Mouse (Mus musculus): ENCODE data around the gene Mansc1. TPM values are rescaled to one million over a fixed set of nuclear protein-coding genes. Genes with fewer than 3 reads are reported as not detected.

The Mansc1 gene
- 5.3 TPM for polyA plus RNA-seq (2017; shearing (Covaris generic))

GRCm38 (mm10) chr6:134631947-134632687 is at the start of gene Mansc1:
Mansc1 (minus strand) TSS chr6:134632488.

GRCm38 (mm10) chr6:134639210-134639609 is 6.9 kb upstream of the Mansc1 start, which contains the start of gene Borcs5:
Borcs5 (plus strand) TSS chr6:134639510.

GRCm38 (mm10) chr6:134566818-134567485 is 65.3 kb downstream of the Mansc1 start, which contains the start of gene Lrp6:
Lrp6 (minus strand) TSS chr6:134566965.

Other genes with a start within 250 kb of the Mansc1 start
- 4.2 TPM for gene Bcl2l14, start 236.2 kb downstream of the Mansc1 start, polyA plus RNA-seq (2017; shearing (Covaris generic))
- gene Lrp6, start 65.5 kb downstream of the Mansc1 start, polyA plus RNA-seq (2017; shearing (Covaris generic)): 3.8 TPM
- 23.3 TPM for gene Borcs5, start 7.0 kb upstream of the Mansc1 start, polyA plus RNA-seq (2017; shearing (Covaris generic))
- gene Dusp16, start 160.1 kb upstream of the Mansc1 start, polyA plus RNA-seq (2017; shearing (Covaris generic)): 2.7 TPM
- 30.1 TPM for gene Crebl2, start 197.7 kb upstream of the Mansc1 start, polyA plus RNA-seq (2017; shearing (Covaris generic))

Data from inflammation-experienced regulatory T-cells, adult 16 weeks (primary cell).